Mouse (Mus musculus) ES-E14 (cell line): ENCODE measurements around the gene Mark2. TPM values are rescaled to one million over a fixed set of nuclear protein-coding genes. Genes with fewer than 3 reads are reported as not detected.

Source experiments
- DNase-seq: peaks from one replicate; pipeline ENCODE4 v3.0.0-alpha.2; 2013; ENCODE audit warnings: low read depth, low spot score
- H3K27ac ChIP-seq: 2 replicates; pipeline ENCODE4 v1.5.1; 2012; ENCODE audit warnings: low read depth, mild to moderate bottlenecking, low read length, moderate library complexity, mixed read lengths; ENCODE audit not compliant: poor library complexity, insufficient read depth, severe bottlenecking
- H3K36me3 ChIP-seq: 2 replicates; pipeline ENCODE4 v1.6.1; 2012; ENCODE audit warnings: mild to moderate bottlenecking, low read length, moderate library complexity, mixed read lengths; ENCODE audit not compliant: control insufficient read depth, poor library complexity, insufficient read depth, severe bottlenecking
- H3K4me1 ChIP-seq, 2 experiments: fragments of 150-350 bp in 1 of 2; sonication (generic) in 1 of 2; 2 replicates each; pipeline ENCODE4 v1.6.1; 2012; ENCODE audit warnings: low read length in 2 of 2, mild to moderate bottlenecking in 1 of 2, mixed read lengths in 1 of 2; ENCODE audit not compliant: control insufficient read depth in 2 of 2, insufficient read depth in 2 of 2, poor library complexity in 1 of 2
- H3K4me3 ChIP-seq, 2 experiments: fragments of 150-350 bp in 1 of 2; sonication (generic) in 1 of 2; 2 replicates each; pipeline ENCODE4 v1.5.1; 2012; ENCODE audit warnings: low read length in 2 of 2, low read depth in 1 of 2, mild to moderate bottlenecking in 1 of 2, mixed read lengths in 1 of 2; ENCODE audit not compliant: insufficient read depth in 1 of 2, poor library complexity in 1 of 2, severe bottlenecking in 1 of 2
- H3K9ac ChIP-seq: 2 replicates; pipeline ENCODE4 v1.6.1; 2012; ENCODE audit warnings: low read depth, mild to moderate bottlenecking, low read length, mixed read lengths; ENCODE audit not compliant: poor library complexity, insufficient read depth, severe bottlenecking
- H3K9me3 ChIP-seq: fragments of 150-350 bp; sonication (generic); 2 replicates; pipeline ENCODE4 v1.6.1; 2012; ENCODE audit warnings: low read depth, mild to moderate bottlenecking, low read length; ENCODE audit not compliant: control insufficient read depth, insufficient read depth
- CHD2 ChIP-seq: IDR thresholded peaks from 2 replicates; pipeline ENCODE4 v1.6.1; 2014; ENCODE audit warnings: mild to moderate bottlenecking, low read depth, low read length, inconsistent platforms
- HCFC1 ChIP-seq: IDR thresholded peaks from 2 replicates; pipeline ENCODE4 v1.6.1; 2012; ENCODE audit warnings: low read length, inconsistent platforms, borderline replicate concordance; ENCODE audit not compliant: insufficient read depth
- MAFK ChIP-seq: IDR thresholded peaks from 2 replicates; pipeline ENCODE4 v1.6.1; 2014; ENCODE audit warnings: mild to moderate bottlenecking, low read depth, low read length, inconsistent platforms; ENCODE audit not compliant: insufficient read depth
- ZC3H11A ChIP-seq: IDR thresholded peaks from 2 replicates; pipeline ENCODE4 v1.6.1; 2012; ENCODE audit warnings: low read depth, mild to moderate bottlenecking, inconsistent platforms, low read length, borderline replicate concordance
- ZNF384 ChIP-seq: IDR thresholded peaks from 2 replicates; pipeline ENCODE4 v1.6.1; 2012; ENCODE audit warnings: low read depth, low read length, inconsistent platforms
- in situ Hi-C, 2 experiments: fragments of 600-800 bp; cut with MboI; formaldehyde crosslinking; loops; one replicate each; pipeline ENCODE4 v1.15.1; 2025; ENCODE audit warnings: low sequenced_read_pairs in 2 of 2, inconsistent platforms in 1 of 2; ENCODE audit not compliant: unreplicated experiment in 2 of 2
- total RNA-seq: library from RNA; depleted of rRNA; stranded (reverse); fragments of 300-350 nt; gene quantifications from 2 replicates; pipeline ENCODE4 v1.2.3, GENCODE M21; 2012; rRNA removed

Gene Mark2
- total RNA-seq, 1 experiment = 44.0 TPM

GRCm38 (mm10) chr19:7235461-7235860 is 106.2 kb downstream of the Mark2 start:
- TF ChIP-seq HCFC1 = no peak
- TF ChIP-seq CHD2 = no peak
- TF ChIP-seq MAFK = no peak
- no peak for TF ChIP-seq ZC3H11A
- TF ChIP-seq ZNF384 = no peak
- in situ Hi-C loops = no loop called here
- H3K9ac ChIP-seq = no peak overlapping the region
- no peaks in the 10 kb centered on the region for H3K9me3 ChIP-seq
- H3K27ac ChIP-seq = no peak overlapping the region
- H3K4me3 ChIP-seq = no peak overlapping the region
- peaks cover 38% of the 10 kb centered on the region for H3K36me3 ChIP-seq
- H3K4me1 ChIP-seq = no peaks in the 10 kb centered on the region
- DNase-seq = no peak

GRCm38 (mm10) chr19:7234537-7235221 is 107.0 kb downstream of the Mark2 start:
- no peak for TF ChIP-seq MAFK
- peak; percentile 44; the same call in 1 of the 2 replicates for TF ChIP-seq ZC3H11A
- TF ChIP-seq ZNF384 = peak; percentile 74; the same call in 1 of the 2 replicates
- TF ChIP-seq HCFC1 = no peak
- Histone ChIP-seq H3K36me3 (peaks cover 43% of the 10 kb centered on the region), H3K9me3 (no peaks in the 10 kb centered on the region), H3K27ac (0 out of 2 replicates have a peak overlapping the region, but pooled peaks have one; percentile 13), H3K4me3 (no peak overlapping the region), H3K9ac (no peak overlapping the region), H3K4me1 (no peaks in the 10 kb centered on the region)
- peak; percentile 75 for DNase-seq
- in situ Hi-C loops = no loop called here

- peaks cover 42% of the 10 kb centered on the region for H3K36me3 ChIP-seq
- peaks cover 0 to 3% of the 10 kb centered on the region in 2 experiments; a peak in 1 of 4 replicates for H3K4me1 ChIP-seq
- H3K9me3 ChIP-seq = no peaks in the 10 kb centered on the region
- no peak for DNase-seq
- H3K9ac ChIP-seq = no peak overlapping the region
- H3K4me3 ChIP-seq = no peak overlapping the region
- TF ChIP-seq MAFK = no peak
- no peak for TF ChIP-seq ZC3H11A
- no peak for TF ChIP-seq HCFC1
- TF ChIP-seq CHD2 = no peak
- TF ChIP-seq ZNF384 = no peak
- in situ Hi-C loops = no loop called here
- H3K27ac ChIP-seq = no peak overlapping the region
Observed at GRCm38 (mm10) chr19:7226511-7226914, 115.1 kb downstream of the Mark2 start.

Other genes with a start within 250 kb of the Mark2 start
- gene Flrt1, start 236.1 kb downstream of the Mark2 start, total RNA-seq = 0.36 and 0.48 TPM in 2 replicates
- gene Otub1, start 135.5 kb downstream of the Mark2 start, total RNA-seq = 117 and 123 TPM in 2 replicates
- 882 and 1,211 TPM in 2 replicates for gene Cox8a, start 124.2 kb downstream of the Mark2 start, total RNA-seq
- 50.9 and 56.1 TPM in 2 replicates for gene Naa40, start 100.7 kb downstream of the Mark2 start, total RNA-seq
- 161 and 192 TPM in 2 replicates for gene Rcor2, start 74.5 kb downstream of the Mark2 start, total RNA-seq
- 36.8 and 40.0 TPM in 2 replicates for gene Spindoc, start 41.1 kb upstream of the Mark2 start, total RNA-seq
- 28.3 and 40.4 TPM in 2 replicates for gene 2700081O15Rik, start 75.8 kb upstream of the Mark2 start, total RNA-seq
- 70.5 and 78.6 TPM in 2 replicates for gene Rtn3, start 141.4 kb upstream of the Mark2 start, total RNA-seq
- 24.9 and 26.6 TPM in 2 replicates for gene Atl3, start 152.2 kb upstream of the Mark2 start, total RNA-seq
- gene Pla2g16, start 215.6 kb upstream of the Mark2 start, total RNA-seq = 8.3 and 10.3 TPM in 2 replicates